Mouse (Mus musculus): ENCODE data around the gene Raly. TPM values are rescaled to one million over a fixed set of nuclear protein-coding genes. Genes with fewer than 3 reads are reported as not detected.

The Raly gene
- polyA plus RNA-seq, 1 experiment: 188 TPM

GRCm38 (mm10) chr2:154757691-154758090 is 33.2 kb upstream of the Raly start:
- no peak overlapping the region for H3K4me3 ChIP-seq (replicated peaks; ENCODE audit: extremely low read depth, low read depth, low read length)
- WGBS: 85% methylated on average over 5 of the region's 5 CpGs
- no peaks in the 10 kb centered on the region for H3K4me1 ChIP-seq (ENCODE audit: control insufficient read depth, insufficient read depth, low read length)
- TF ChIP-seq POLR2A (IDR thresholded peaks at IDR 0.05; ENCODE audit: borderline replicate concordance, extremely low read depth, low read depth, low read length) (no peak), CTCF (IDR thresholded peaks at IDR 0.05; ENCODE audit: insufficient read depth, low read length) (no peak)
- no peak for DNase-seq

- no peak for TF ChIP-seq CTCF (IDR thresholded peaks at IDR 0.05; ENCODE audit: insufficient read depth, low read length)
- TF ChIP-seq POLR2A (IDR thresholded peaks at IDR 0.05; ENCODE audit: borderline replicate concordance, extremely low read depth, low read depth, low read length): no peak
- no peak for DNase-seq
- WGBS: 82% methylated on average over 1 of the region's 1 CpGs
- H3K4me1 ChIP-seq (ENCODE audit: control insufficient read depth, insufficient read depth, low read length): no peaks in the 10 kb centered on the region
- H3K4me3 ChIP-seq (replicated peaks; ENCODE audit: extremely low read depth, low read depth, low read length): no peak overlapping the region
These were observed 32.4 kb upstream of the Raly start for GRCm38 (mm10) chr2:154758454-154758853.

- WGBS: 78% methylated on average over 3 of the region's 3 CpGs
- no peak for TF ChIP-seq CTCF (IDR thresholded peaks at IDR 0.05; ENCODE audit: insufficient read depth, low read length)
- no peak for TF ChIP-seq POLR2A (IDR thresholded peaks at IDR 0.05; ENCODE audit: borderline replicate concordance, extremely low read depth, low read depth, low read length)
- no peak for DNase-seq
- no peaks in the 10 kb centered on the region for H3K4me1 ChIP-seq (ENCODE audit: control insufficient read depth, insufficient read depth, low read length)
- H3K4me3 ChIP-seq (replicated peaks; ENCODE audit: extremely low read depth, low read depth, low read length): no peak overlapping the region
These were observed 27.7 kb upstream of the Raly start for GRCm38 (mm10) chr2:154763226-154763625.

GRCm38 (mm10) chr2:154764828-154765497 is 25.9 kb upstream of the Raly start:
- 83% methylated on average over 9 of the region's 9 CpGs for WGBS
- no peaks in the 10 kb centered on the region for H3K4me1 ChIP-seq (ENCODE audit: control insufficient read depth, insufficient read depth, low read length)
- DNase-seq: no peak

GRCm38 (mm10) chr2:154765554-154766008 is 25.3 kb upstream of the Raly start:
- DNase-seq: no peak
- 50% methylated on average over 8 of the region's 8 CpGs for WGBS
- Histone ChIP-seq H3K4me1 (ENCODE audit: control insufficient read depth, insufficient read depth, low read length) (no peaks in the 10 kb centered on the region), H3K4me3 (replicated peaks; ENCODE audit: extremely low read depth, low read depth, low read length) (no peak overlapping the region)
- no peak for TF ChIP-seq CTCF (IDR thresholded peaks at IDR 0.05; ENCODE audit: insufficient read depth, low read length)
- no peak for TF ChIP-seq POLR2A (IDR thresholded peaks at IDR 0.05; ENCODE audit: borderline replicate concordance, extremely low read depth, low read depth, low read length)

More at GRCm38 (mm10) chr2:154764828-154765497, 25.9 kb upstream of the Raly start:
- no peak for TF ChIP-seq POLR2A (IDR thresholded peaks at IDR 0.05; ENCODE audit: borderline replicate concordance, extremely low read depth, low read depth, low read length)
- TF ChIP-seq CTCF (IDR thresholded peaks at IDR 0.05; ENCODE audit: insufficient read depth, low read length): peak; percentile 35; the same call in 1 of the 2 replicates
- no peak overlapping the region for H3K4me3 ChIP-seq (replicated peaks; ENCODE audit: extremely low read depth, low read depth, low read length)

GRCm38 (mm10) chr2:154767051-154767450 is 23.8 kb upstream of the Raly start:
- Histone ChIP-seq H3K4me3 (replicated peaks; ENCODE audit: extremely low read depth, low read depth, low read length) (no peak overlapping the region), H3K4me1 (ENCODE audit: control insufficient read depth, insufficient read depth, low read length) (no peaks in the 10 kb centered on the region)
- DNase-seq: no peak
- WGBS: 74% methylated on average over 6 of the region's 6 CpGs
- TF ChIP-seq CTCF (IDR thresholded peaks at IDR 0.05; ENCODE audit: insufficient read depth, low read length): no peak
- no peak for TF ChIP-seq POLR2A (IDR thresholded peaks at IDR 0.05; ENCODE audit: borderline replicate concordance, extremely low read depth, low read depth, low read length)

GRCm38 (mm10) chr2:154769930-154770329 is 21.0 kb upstream of the Raly start, which contains the start of gene Gm14214:
Gene Gm14214, minus strand, starts transcription at chr2:154770030.
- Histone ChIP-seq H3K4me3 (replicated peaks; ENCODE audit: extremely low read depth, low read depth, low read length) (no peak within 1 kb of the TSS), H3K4me1 (ENCODE audit: control insufficient read depth, insufficient read depth, low read length) (no peaks in the 10 kb centered on the region)
- TF ChIP-seq CTCF (IDR thresholded peaks at IDR 0.05; ENCODE audit: insufficient read depth, low read length) (no peak), POLR2A (IDR thresholded peaks at IDR 0.05; ENCODE audit: borderline replicate concordance, extremely low read depth, low read depth, low read length) (no peak)
- no peak for DNase-seq

- Histone ChIP-seq H3K4me1 (ENCODE audit: control insufficient read depth, insufficient read depth, low read length) (no peaks in the 10 kb centered on the region), H3K4me3 (replicated peaks; ENCODE audit: extremely low read depth, low read depth, low read length) (no peak overlapping the region)
- no peak for DNase-seq
- 77% methylated on average over 8 of the region's 8 CpGs for WGBS
- TF ChIP-seq CTCF (IDR thresholded peaks at IDR 0.05; ENCODE audit: insufficient read depth, low read length) (no peak), POLR2A (IDR thresholded peaks at IDR 0.05; ENCODE audit: borderline replicate concordance, extremely low read depth, low read depth, low read length) (no peak)
These were observed 19.3 kb upstream of the Raly start for GRCm38 (mm10) chr2:154771604-154772003.

GRCm38 (mm10) chr2:154774032-154774431 is 16.9 kb upstream of the Raly start:
- no peak overlapping the region for H3K4me3 ChIP-seq (replicated peaks; ENCODE audit: extremely low read depth, low read depth, low read length)
- H3K4me1 ChIP-seq (ENCODE audit: control insufficient read depth, insufficient read depth, low read length): peaks cover 4% of the 10 kb centered on the region
- DNase-seq: no peak
- WGBS: 76% methylated on average over 1 of the region's 1 CpGs
- TF ChIP-seq POLR2A (IDR thresholded peaks at IDR 0.05; ENCODE audit: borderline replicate concordance, extremely low read depth, low read depth, low read length) (no peak), CTCF (IDR thresholded peaks at IDR 0.05; ENCODE audit: insufficient read depth, low read length) (no peak)

- no peak for DNase-seq
- TF ChIP-seq CTCF (IDR thresholded peaks at IDR 0.05; ENCODE audit: insufficient read depth, low read length) (no peak), POLR2A (IDR thresholded peaks at IDR 0.05; ENCODE audit: borderline replicate concordance, extremely low read depth, low read depth, low read length) (no peak)
- WGBS: 58% methylated on average over 7 of the region's 7 CpGs
- Histone ChIP-seq H3K4me1 (ENCODE audit: control insufficient read depth, insufficient read depth, low read length) (peaks cover 4% of the 10 kb centered on the region), H3K4me3 (replicated peaks; ENCODE audit: extremely low read depth, low read depth, low read length) (no peak overlapping the region)
These were observed 14.4 kb upstream of the Raly start for GRCm38 (mm10) chr2:154776496-154776895.
